Mouse (Mus musculus): Measurements from ENCODE around the gene P3h3. TPM values are rescaled to one million over a fixed set of nuclear protein-coding genes. Genes with fewer than 3 reads are reported as not detected.

The P3h3 gene
- not detected for polyA plus RNA-seq (2014; fragmentation: Illumina TruSeq; extraction: RNeasy Lipid Tissue Mini Kit (QIAGEN cat#74804); ENCODE audit: low read depth, low replicate concordance)

DNA sequence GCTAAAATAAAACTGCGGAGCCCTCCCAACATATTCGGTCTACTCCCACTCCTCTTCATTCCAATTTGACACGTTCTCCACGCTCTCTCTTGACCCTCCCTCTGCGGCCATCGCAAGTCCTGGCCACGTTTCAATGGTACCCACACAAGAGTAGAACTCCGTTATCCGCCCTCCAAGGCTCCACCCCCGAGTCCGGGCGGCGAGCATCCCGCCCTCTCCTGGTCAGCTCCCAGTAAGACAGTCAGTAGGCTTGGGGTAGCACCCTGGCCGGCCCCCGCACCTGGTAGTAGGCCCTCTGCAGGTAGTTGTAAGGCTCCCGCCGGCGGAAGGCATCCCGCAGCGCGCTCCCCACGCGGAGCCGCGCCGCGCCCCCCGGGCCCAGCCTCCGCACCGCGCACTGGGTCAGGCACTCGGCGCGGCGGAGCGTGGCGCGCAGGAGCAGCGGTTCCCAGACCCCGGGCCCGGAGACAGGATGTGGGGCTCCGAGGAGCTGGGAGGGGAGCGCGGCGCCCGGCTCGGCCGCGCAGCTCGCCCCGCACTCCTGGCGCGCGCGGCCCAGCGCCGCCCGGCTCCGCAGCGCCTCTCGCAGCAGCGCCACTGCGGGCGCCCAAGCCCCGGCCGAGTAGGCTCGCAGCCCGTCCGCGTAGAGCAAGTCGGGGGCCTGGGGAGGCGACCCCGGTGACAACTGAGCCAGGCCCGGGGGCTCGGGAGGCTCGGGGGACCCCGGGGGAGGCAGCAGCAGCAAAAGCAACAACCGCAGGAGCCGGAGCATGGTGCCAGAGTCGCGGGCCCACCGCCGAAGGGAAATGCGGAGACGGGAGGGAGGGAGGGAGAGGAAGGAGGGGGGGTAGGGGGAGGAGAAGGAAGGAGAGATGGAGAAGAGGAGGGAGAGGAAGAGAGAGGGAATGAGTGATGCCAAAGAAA lies at the start of gene P3h3:
TSS of gene P3h3 (minus strand) at position 837 of the 924 bp plus-strand sequence.

DNA sequence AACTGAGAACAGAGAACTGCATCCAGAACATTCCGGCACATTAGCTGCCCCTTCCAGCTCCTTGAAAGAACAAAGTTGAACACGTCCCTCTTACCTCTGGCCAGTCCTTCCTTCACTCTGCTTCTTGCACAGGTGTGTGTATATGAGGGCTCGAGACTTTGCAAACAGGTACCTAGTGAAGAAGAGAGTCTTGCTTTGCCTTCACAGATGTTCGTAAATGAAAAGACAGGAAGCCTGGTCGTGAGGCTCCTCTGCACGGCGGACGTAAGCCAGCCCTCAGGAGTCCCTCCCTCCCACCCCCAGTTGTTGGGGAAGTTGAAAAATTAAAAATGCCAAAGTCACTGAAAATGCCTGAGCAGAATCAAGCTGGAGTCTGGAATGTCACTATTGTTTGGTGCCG lies 30.4 kb upstream of the P3h3 start, which contains the start of gene Cd4:
TSS of gene Cd4 (minus strand) at position 236 of the 400 bp plus-strand sequence.

DNA sequence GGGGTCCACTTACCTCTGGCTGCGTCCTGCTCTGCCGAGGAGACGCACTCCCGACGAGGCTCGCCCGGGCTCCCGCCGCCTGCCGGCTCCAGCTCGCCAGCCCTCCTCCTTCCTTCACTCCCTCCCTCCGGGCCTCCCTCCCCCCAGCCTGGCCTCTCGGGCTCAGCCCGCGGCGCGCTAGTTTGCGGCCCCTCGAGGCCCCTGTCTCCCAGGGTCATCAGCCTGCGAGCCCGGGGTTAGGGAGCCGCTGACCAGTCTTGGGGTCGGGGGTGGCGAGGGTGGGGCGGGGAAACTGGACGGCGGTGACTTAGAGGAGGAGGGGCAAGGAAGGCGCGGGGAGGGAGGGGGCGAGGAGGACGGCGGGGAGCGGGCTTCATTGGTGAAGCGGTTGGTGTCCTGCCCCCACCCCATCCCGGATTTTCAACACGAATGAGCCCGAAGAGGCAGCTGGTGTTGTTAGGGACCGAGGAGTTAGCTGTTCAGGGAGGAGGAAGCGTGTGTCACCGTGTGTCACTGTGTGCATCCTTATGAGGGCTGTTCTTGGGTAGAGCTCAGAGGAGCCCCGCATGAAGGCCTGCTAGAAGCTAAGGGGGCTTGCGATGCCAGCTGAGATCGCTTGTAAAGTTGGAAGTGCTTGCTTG lies 6.2 kb upstream of the P3h3 start, which contains the start of gene Gpr162:
TSS of gene Gpr162 (minus strand) at position 326 of the 641 bp plus-strand sequence.

DNA sequence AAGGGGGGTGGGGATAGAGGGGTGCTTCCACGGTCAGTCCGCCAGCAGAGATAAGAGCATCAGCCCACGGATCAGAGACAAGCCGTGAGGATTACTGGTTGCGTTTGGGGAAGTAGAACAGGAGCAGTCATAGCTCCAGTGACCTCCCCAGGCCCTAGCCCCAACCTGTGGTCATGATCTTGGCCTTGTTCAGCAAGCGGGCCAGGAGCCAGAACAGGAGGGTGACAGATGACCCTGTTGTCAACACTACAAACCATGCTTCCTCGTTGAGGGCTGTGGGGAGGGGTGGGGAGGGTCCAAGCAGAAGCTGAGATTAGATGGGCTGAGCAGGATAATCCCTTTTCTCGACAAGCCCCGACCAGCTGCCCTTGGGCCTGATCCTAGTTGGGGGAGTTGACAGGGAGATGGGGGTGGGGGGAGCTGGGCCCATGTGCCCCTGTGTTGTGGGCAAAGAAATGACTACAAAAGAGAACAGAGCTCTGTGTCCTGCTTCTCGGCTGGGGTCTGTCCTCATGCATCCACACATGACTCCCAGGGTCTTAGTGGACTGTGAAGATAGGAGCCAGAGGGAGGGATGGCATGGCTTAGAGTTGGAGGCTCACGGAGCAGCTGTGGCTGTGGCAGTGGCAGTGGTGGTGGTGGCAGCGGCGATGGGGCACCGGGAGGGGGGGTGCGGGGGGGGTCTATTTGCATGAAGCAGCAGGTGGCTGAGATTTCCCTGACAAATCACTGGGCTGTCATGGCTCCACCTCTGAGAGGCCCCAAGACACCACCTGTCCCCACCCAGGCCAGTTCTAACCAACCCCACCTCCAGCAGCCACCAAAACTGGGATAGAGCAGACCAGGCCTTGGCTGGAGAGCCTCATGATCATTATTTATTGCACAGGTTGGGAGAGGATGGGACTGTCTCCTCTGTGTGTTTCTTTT lies 17.0 kb downstream of the P3h3 start, which contains the start of gene Gnb3:
TSS of gene Gnb3 (minus strand) at position 35 of the 927 bp plus-strand sequence.

DNA sequence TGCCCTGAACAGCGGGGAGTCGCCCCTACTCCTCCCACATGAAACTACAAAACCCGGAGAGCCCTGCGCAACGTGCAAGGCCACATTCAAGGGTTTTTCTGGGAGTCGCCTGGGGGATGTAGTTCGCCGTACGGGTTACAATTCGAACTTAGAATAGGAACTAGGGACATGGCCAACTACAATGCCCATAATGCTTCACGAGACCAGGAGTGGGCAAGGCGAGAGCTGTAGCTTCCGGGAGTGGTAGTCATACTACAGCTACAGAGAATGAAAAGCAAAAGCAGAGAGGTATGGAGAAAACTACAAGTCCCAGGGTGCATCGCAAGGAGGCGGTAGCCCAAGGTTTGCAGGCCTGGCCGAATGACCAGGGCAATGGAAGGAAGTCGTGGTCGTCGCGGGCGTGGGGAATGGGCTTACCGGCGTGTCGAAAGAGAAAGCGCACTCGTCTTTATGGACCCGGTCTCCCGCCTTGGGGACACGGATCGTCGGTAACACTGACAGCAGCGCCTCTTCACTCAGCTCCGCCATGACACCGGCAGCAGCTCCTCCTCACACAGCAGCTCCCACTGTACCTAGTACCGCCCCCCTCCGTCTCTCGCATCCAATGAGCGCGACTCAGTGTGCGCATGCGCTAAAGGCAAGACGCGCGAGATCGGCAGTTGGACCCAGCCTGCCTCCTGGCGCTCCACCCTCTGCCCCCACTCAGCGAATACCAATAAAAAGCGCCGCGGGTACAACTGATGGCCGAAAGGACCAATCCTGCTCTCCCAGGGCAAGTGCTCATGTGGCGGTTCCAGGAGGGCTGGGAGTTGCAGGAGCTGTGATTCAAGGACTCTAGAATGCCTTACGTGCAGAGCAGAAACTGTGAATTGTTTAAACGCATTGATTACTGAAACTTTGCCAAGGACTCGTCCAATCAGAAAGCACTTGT lies 28.4 kb downstream of the P3h3 start, which contains the start of the genes Usp5 and Cdca3:
TSS of gene Usp5 (minus strand) at position 617 of the 931 bp plus-strand sequence.
TSS of gene Cdca3 (plus strand) at position 680 of the 931 bp plus-strand sequence.

DNA sequence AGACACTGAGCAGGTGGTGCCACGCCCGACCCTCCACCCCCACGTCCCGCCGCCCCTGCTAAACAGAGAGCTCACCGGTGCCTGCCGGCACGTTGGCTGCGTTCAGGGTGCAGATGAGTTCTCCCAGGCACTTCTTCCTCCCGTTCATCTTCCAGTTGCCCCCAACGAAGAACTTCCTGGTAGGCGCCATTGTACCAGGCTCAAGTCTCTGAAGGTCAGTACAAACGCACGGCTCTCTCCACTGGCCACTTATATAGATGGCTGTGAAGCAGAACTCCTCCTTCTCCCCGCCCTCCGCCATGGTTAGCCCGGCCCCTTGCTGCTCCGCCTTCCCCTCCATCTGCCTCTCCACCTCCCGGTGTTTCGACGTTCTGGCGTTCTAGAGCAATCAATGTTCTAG lies 43.6 kb downstream of the P3h3 start, which contains the start of gene Tpi1:
TSS of gene Tpi1 (minus strand) at position 364 of the 400 bp plus-strand sequence.

DNA sequence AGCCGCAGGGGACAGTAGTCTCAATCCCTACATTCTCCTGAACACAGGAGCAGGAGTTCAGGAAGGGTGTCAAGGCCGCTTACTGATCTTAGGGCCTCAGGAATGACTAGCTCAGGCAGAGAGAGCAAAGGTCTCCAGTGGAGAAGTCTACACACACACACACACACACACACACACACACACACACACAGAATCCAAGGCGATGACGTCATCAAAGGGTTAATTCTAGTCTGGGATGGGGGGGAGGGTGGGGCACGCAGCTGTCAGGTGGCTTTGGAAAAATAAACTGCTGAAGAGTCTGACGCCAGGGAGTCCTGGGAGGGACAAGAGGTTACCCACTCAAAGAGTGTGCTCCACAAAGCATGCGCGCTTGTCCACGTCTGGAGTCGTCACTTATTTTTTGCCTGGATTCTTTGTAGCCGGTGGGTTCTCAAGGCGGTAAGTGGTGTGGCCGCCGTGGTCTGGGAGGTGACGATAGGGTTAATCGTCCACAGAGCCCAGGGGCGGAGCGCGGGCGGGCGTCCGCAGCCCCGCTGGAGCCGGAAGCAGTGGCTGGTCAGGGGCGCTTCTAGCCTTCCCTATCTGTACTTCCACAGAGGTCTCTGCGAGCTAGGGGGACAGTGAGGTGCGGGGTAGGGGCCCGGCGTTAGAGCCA lies 49.1 kb downstream of the P3h3 start, which contains the start of gene Spsb2:
TSS of gene Spsb2 (plus strand) at position 304 of the 655 bp plus-strand sequence.

Other genes with a start within 250 kb of the P3h3 start
- not detected for gene C1s2, start 221.7 kb downstream of the P3h3 start, polyA plus RNA-seq (2014; fragmentation: Illumina TruSeq; extraction: RNeasy Lipid Tissue Mini Kit (QIAGEN cat#74804); ENCODE audit: low read depth, low replicate concordance)
- gene Lpcat3, start 194.7 kb downstream of the P3h3 start, polyA plus RNA-seq (2014; fragmentation: Illumina TruSeq; extraction: RNeasy Lipid Tissue Mini Kit (QIAGEN cat#74804); ENCODE audit: low read depth, low replicate concordance), result 44.0 TPM
- 22.3 TPM for gene Emg1, start 145.6 kb downstream of the P3h3 start, polyA plus RNA-seq (2014; fragmentation: Illumina TruSeq; extraction: RNeasy Lipid Tissue Mini Kit (QIAGEN cat#74804); ENCODE audit: low read depth, low replicate concordance)
- gene Phb2, start 145.4 kb downstream of the P3h3 start, polyA plus RNA-seq (2014; fragmentation: Illumina TruSeq; extraction: RNeasy Lipid Tissue Mini Kit (QIAGEN cat#74804); ENCODE audit: low read depth, low replicate concordance), result 46.9 TPM
- 3.8 TPM for gene Ptpn6, start 119.0 kb downstream of the P3h3 start, polyA plus RNA-seq (2014; fragmentation: Illumina TruSeq; extraction: RNeasy Lipid Tissue Mini Kit (QIAGEN cat#74804); ENCODE audit: low read depth, low replicate concordance)
- 7.5 TPM for gene Grcc10, start 116.4 kb downstream of the P3h3 start, polyA plus RNA-seq (2014; fragmentation: Illumina TruSeq; extraction: RNeasy Lipid Tissue Mini Kit (QIAGEN cat#74804); ENCODE audit: low read depth, low replicate concordance)
- gene Gm45234, start 101.7 kb downstream of the P3h3 start, polyA plus RNA-seq (2014; fragmentation: Illumina TruSeq; extraction: RNeasy Lipid Tissue Mini Kit (QIAGEN cat#74804); ENCODE audit: low read depth, low replicate concordance), result not detected
- 0.56 TPM for gene Atn1, start 101.2 kb downstream of the P3h3 start, polyA plus RNA-seq (2014; fragmentation: Illumina TruSeq; extraction: RNeasy Lipid Tissue Mini Kit (QIAGEN cat#74804); ENCODE audit: low read depth, low replicate concordance)
- gene Eno2, start 88.1 kb downstream of the P3h3 start, polyA plus RNA-seq (2014; fragmentation: Illumina TruSeq; extraction: RNeasy Lipid Tissue Mini Kit (QIAGEN cat#74804); ENCODE audit: low read depth, low replicate concordance), result not detected
- gene Lrrc23, start 78.0 kb downstream of the P3h3 start, polyA plus RNA-seq (2014; fragmentation: Illumina TruSeq; extraction: RNeasy Lipid Tissue Mini Kit (QIAGEN cat#74804); ENCODE audit: low read depth, low replicate concordance), result not detected
- gene Spsb2, start 49.1 kb downstream of the P3h3 start, polyA plus RNA-seq (2014; fragmentation: Illumina TruSeq; extraction: RNeasy Lipid Tissue Mini Kit (QIAGEN cat#74804); ENCODE audit: low read depth, low replicate concordance), result not detected
- gene Tpi1, start 43.5 kb downstream of the P3h3 start, polyA plus RNA-seq (2014; fragmentation: Illumina TruSeq; extraction: RNeasy Lipid Tissue Mini Kit (QIAGEN cat#74804); ENCODE audit: low read depth, low replicate concordance), result 50.1 TPM
- gene Usp5, start 28.3 kb downstream of the P3h3 start, polyA plus RNA-seq (2014; fragmentation: Illumina TruSeq; extraction: RNeasy Lipid Tissue Mini Kit (QIAGEN cat#74804); ENCODE audit: low read depth, low replicate concordance), result 12.3 TPM
- 0.90 TPM for gene Cdca3, start 28.2 kb downstream of the P3h3 start, polyA plus RNA-seq (2014; fragmentation: Illumina TruSeq; extraction: RNeasy Lipid Tissue Mini Kit (QIAGEN cat#74804); ENCODE audit: low read depth, low replicate concordance)
- not detected for gene Gnb3, start 17.5 kb downstream of the P3h3 start, polyA plus RNA-seq (2014; fragmentation: Illumina TruSeq; extraction: RNeasy Lipid Tissue Mini Kit (QIAGEN cat#74804); ENCODE audit: low read depth, low replicate concordance)
- gene Gpr162, start 6.2 kb upstream of the P3h3 start, polyA plus RNA-seq (2014; fragmentation: Illumina TruSeq; extraction: RNeasy Lipid Tissue Mini Kit (QIAGEN cat#74804); ENCODE audit: low read depth, low replicate concordance), result not detected
- 0.16 TPM for gene Cd4, start 30.5 kb upstream of the P3h3 start, polyA plus RNA-seq (2014; fragmentation: Illumina TruSeq; extraction: RNeasy Lipid Tissue Mini Kit (QIAGEN cat#74804); ENCODE audit: low read depth, low replicate concordance)
- not detected for gene Lag3, start 54.0 kb upstream of the P3h3 start, polyA plus RNA-seq (2014; fragmentation: Illumina TruSeq; extraction: RNeasy Lipid Tissue Mini Kit (QIAGEN cat#74804); ENCODE audit: low read depth, low replicate concordance)
- gene Ptms, start 62.4 kb upstream of the P3h3 start, polyA plus RNA-seq (2014; fragmentation: Illumina TruSeq; extraction: RNeasy Lipid Tissue Mini Kit (QIAGEN cat#74804); ENCODE audit: low read depth, low replicate concordance), result 344 TPM
- gene Mlf2, start 73.6 kb upstream of the P3h3 start, polyA plus RNA-seq (2014; fragmentation: Illumina TruSeq; extraction: RNeasy Lipid Tissue Mini Kit (QIAGEN cat#74804); ENCODE audit: low read depth, low replicate concordance), result 16.7 TPM
- 16.8 TPM for gene Cops7a, start 107.8 kb upstream of the P3h3 start, polyA plus RNA-seq (2014; fragmentation: Illumina TruSeq; extraction: RNeasy Lipid Tissue Mini Kit (QIAGEN cat#74804); ENCODE audit: low read depth, low replicate concordance)
- not detected for gene Pianp, start 138.9 kb upstream of the P3h3 start, polyA plus RNA-seq (2014; fragmentation: Illumina TruSeq; extraction: RNeasy Lipid Tissue Mini Kit (QIAGEN cat#74804); ENCODE audit: low read depth, low replicate concordance)
- gene Zfp384, start 151.4 kb upstream of the P3h3 start, polyA plus RNA-seq (2014; fragmentation: Illumina TruSeq; extraction: RNeasy Lipid Tissue Mini Kit (QIAGEN cat#74804); ENCODE audit: low read depth, low replicate concordance), result 11.4 TPM
- 11.2 TPM for gene Ing4, start 182.0 kb upstream of the P3h3 start, polyA plus RNA-seq (2014; fragmentation: Illumina TruSeq; extraction: RNeasy Lipid Tissue Mini Kit (QIAGEN cat#74804); ENCODE audit: low read depth, low replicate concordance)
- 0.90 TPM for gene Acrbp, start 191.9 kb upstream of the P3h3 start, polyA plus RNA-seq (2014; fragmentation: Illumina TruSeq; extraction: RNeasy Lipid Tissue Mini Kit (QIAGEN cat#74804); ENCODE audit: low read depth, low replicate concordance)
- not detected for gene Lpar5, start 210.2 kb upstream of the P3h3 start, polyA plus RNA-seq (2014; fragmentation: Illumina TruSeq; extraction: RNeasy Lipid Tissue Mini Kit (QIAGEN cat#74804); ENCODE audit: low read depth, low replicate concordance)
- gene Chd4, start 238.2 kb upstream of the P3h3 start, polyA plus RNA-seq (2014; fragmentation: Illumina TruSeq; extraction: RNeasy Lipid Tissue Mini Kit (QIAGEN cat#74804); ENCODE audit: low read depth, low replicate concordance), result 23.4 TPM